Mouse (Mus musculus): ENCODE measurements at regions not wholly inside any gene's neighbourhood (a gene's known extent, or its start where the extent isn't known, plus 50 kb on each side); places are given as distances from the start of the nearest gene placed in this dataset.

DNA sequence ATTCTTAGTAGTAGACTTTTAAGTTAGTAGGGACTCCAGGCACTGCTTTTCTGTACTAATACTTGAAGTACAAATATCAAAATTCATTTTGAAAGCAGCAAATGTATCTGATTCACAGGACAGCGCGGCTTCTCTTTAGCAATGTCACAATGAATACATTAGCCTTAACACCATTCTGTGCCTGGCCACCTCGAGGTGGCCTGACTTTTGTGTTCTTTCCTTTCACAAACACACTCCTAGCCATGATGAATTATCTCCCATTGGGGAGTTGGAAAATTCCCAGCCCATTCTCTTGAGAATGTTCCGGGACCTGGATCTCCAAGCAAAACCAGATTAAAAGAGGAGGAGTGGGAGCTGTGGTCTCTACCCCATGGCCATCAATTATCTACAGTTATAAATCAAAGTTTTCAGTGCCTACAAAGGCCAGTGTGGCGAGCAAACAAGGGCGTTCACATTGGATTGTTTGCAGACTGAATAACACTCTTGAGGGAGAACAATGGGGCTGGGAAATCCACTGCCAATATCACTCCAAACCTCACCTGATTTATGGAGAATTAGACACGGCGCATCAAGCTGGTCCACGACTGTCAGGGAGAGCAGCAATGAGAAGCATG, 82.7 kb upstream of the Rarb start:
- DNase-seq (ENCODE audit: low spot score in 2 of 2): no peak

DNA sequence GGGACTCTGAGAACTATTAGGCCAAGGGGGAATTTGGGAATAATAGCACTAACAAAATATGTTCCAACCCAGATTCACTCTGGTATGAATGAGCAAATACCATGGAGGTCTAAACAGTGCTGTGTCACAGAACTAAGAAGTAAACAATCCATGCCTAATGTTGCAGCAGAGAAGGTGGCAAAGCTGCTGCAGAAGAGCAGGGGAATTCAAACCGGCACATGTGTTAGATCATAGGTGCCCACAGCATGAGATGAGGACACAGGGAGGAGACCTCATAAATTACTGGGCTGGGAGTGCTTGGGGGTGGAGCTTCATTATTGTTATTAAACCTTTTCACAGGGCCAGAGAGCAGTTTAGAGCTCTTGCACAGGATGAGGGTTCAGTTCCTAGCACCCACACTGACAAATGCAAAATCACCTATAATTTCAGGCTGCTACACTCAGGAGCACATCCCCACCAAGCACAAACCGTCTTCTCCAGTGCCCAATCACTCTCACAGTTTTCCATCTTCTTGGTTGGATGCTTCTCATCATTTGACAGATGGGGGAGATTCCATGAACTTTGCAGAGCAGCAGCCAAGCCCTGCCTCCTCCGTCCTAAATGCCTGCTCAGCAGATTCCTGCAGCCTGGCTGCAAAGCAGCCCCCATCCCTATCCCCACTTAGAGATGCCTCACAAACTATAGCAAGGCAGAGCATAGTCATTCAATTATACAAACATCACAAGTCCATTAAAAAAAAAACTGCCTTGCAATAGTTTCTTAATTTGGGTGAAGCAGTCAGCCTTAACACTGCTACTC, 79.0 kb upstream of the Rarb start:
- no peak for DNase-seq (ENCODE audit: low spot score in 2 of 2)

DNA sequence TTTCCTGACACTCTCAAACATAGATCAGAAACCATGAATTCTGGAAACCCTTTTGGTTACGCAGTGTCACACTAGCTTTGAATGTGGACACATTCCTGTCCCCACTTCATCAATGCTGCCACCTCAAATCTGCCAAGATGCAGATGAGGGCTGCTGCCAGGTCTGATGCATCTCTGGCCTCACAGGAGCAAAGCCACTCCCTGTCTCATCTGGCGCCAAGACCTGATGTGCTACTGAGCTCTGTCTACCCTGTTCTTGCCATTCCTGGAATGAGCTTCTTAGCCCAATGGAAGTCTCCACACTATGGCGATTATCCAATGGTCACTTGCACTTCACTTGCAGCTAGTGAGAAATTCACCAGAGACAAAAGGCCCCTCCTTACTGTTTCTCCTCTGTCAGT, 78.0 kb upstream of the Rarb start:
- DNase-seq (ENCODE audit: low spot score in 2 of 2): no peak

DNA sequence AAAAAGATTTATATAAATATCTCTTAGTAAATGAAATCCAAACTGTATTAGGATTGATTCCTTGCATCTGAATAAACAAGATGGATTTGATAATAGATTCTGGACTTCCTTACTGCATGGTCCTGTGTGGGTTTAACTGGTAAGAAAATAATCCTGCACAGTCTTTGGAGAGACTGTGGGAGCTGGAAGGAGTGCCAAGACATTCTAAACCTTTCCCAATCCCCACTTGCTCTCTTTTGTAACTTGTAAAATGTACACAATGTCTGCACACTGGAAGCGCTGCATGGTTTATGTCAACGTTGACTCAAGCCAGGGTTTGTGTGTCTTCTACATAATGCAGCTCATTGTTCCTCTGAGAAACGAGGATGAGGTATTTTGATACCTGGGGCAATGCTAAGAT, 62.3 kb upstream of the Rarb start:
- DNase-seq (ENCODE audit: low spot score in 2 of 2): no peak

DNA sequence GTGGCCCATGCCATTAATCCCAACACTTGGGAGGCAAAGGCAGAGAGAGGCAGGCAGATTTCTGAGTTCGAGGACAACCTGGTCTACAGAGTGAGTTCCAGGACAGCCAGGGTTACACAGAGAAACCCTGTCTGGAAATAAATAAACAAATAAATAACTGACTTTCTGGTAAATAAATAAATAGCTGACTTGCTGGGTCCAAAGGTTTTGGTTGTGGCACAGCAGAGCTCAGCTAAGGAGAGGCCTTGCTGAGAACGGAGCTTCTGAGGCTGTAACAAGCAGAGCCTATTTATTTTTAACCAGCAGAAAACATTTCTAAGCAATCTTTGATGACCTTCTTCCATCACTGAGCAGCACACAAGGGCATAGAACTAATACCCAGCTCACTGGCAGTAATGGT, 50.3 kb upstream of the Rarb start:
- no peak for DNase-seq (ENCODE audit: low spot score in 2 of 2)

Data from right cerebral cortex, postnatal 10 days (tissue).